Mouse (Mus musculus): ENCODE results near the gene Gm17334. TPM values are rescaled to one million over a fixed set of nuclear protein-coding genes. Genes with fewer than 3 reads are reported as not detected.

Gene Gm17334
- 0.19 TPM in 1 of 2 replicates, not detected in the other for polyA plus RNA-seq (2015; fragmentation: Nextera tagmentation; extraction: Ambion mirVana)

DNA sequence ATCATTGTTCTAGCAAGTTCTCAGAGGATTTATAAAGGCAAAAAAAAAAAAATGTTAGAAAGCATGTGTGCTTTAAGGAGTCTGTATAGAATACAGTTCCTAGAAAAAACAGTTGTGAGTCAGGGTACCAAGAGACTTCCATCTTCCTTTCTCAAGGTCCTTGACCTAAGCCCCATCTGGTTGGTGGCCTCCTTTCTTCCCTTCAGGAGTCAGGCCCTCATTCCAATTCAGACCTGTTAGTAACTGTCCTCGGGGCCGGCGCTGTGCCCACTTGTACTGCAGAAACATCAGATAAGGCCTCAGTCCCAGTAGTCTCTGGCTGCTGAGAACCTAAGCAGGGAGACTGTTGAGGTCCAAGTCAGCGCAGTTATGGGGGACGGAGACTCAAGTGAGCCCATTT, at the start of gene Gm17334:
Gene Gm17334 (minus strand): TSS at position 101 of the 400 bp plus-strand sequence.
- WGBS (ENCODE audit: insufficient replicate concordance): 63% methylated on average over 5 of the region's 5 CpGs
- Histone ChIP-seq H3K36me3 (ENCODE audit: control insufficient read depth, insufficient read depth) (peaks cover 5% of the 10 kb centered on the region), H3K27ac (ENCODE audit: low read length) (no peak within 1 kb of the TSS), H3K9ac (ENCODE audit: low read depth, low read length) (no peak within 1 kb of the TSS), H3K4me1 (ENCODE audit: control insufficient read depth, low read depth, low read length) (peaks cover 11% of the 10 kb centered on the region), H3K4me3 (ENCODE audit: low read depth, low read length) (no peak within 1 kb of the TSS), H3K27me3 (ENCODE audit: control insufficient read depth, insufficient read depth, low read depth, low read length) (peaks cover 18% of the 10 kb centered on the region), H3K4me2 (ENCODE audit: low read depth, low read length) (no peak within 1 kb of the TSS), H3K9me3 (replicated peaks; ENCODE audit: control insufficient read depth, low read length) (no peaks in the 10 kb centered on the region)
- no peak for ATAC-seq (ENCODE audit: low read depth)

- Histone ChIP-seq H3K36me3 (ENCODE audit: control insufficient read depth, insufficient read depth) (no peaks in the 10 kb centered on the region), H3K4me3 (ENCODE audit: low read depth, low read length) (no peak overlapping the region), H3K4me2 (ENCODE audit: low read depth, low read length) (no peak overlapping the region), H3K27me3 (ENCODE audit: control insufficient read depth, insufficient read depth, low read depth, low read length) (no peaks in the 10 kb centered on the region), H3K4me1 (ENCODE audit: control insufficient read depth, low read depth, low read length) (no peaks in the 10 kb centered on the region), H3K9me3 (replicated peaks; ENCODE audit: control insufficient read depth, low read length) (no peaks in the 10 kb centered on the region), H3K9ac (ENCODE audit: low read depth, low read length) (no peak overlapping the region), H3K27ac (ENCODE audit: low read length) (no peak overlapping the region)
- 68% methylated on average over 3 of the region's 3 CpGs for WGBS (ENCODE audit: insufficient replicate concordance)
- ATAC-seq (ENCODE audit: low read depth): no peak
Observed at GRCm38 (mm10) chr11:53821945-53822338, 49.0 kb upstream of the Gm17334 start.

GRCm38 (mm10) chr11:53821230-53821944, 48.4 kb upstream of the Gm17334 start:
- ATAC-seq (ENCODE audit: low read depth): no peak
- Histone ChIP-seq H3K4me3 (ENCODE audit: low read depth, low read length) (no peak overlapping the region), H3K9me3 (replicated peaks; ENCODE audit: control insufficient read depth, low read length) (no peaks in the 10 kb centered on the region), H3K27me3 (ENCODE audit: control insufficient read depth, insufficient read depth, low read depth, low read length) (no peaks in the 10 kb centered on the region), H3K36me3 (ENCODE audit: control insufficient read depth, insufficient read depth) (no peaks in the 10 kb centered on the region), H3K27ac (ENCODE audit: low read length) (no peak overlapping the region), H3K4me1 (ENCODE audit: control insufficient read depth, low read depth, low read length) (no peaks in the 10 kb centered on the region), H3K4me2 (ENCODE audit: low read depth, low read length) (no peak overlapping the region), H3K9ac (ENCODE audit: low read depth, low read length) (no peak overlapping the region)
- WGBS (ENCODE audit: insufficient replicate concordance): 61% methylated on average over 11 of the region's 11 CpGs

GRCm38 (mm10) chr11:53820516-53821170, 47.7 kb upstream of the Gm17334 start:
- H3K4me1 ChIP-seq (ENCODE audit: control insufficient read depth, low read depth, low read length): no peaks in the 10 kb centered on the region
- H3K9me3 ChIP-seq (replicated peaks; ENCODE audit: control insufficient read depth, low read length): no peaks in the 10 kb centered on the region
- no peaks in the 10 kb centered on the region for H3K27me3 ChIP-seq (ENCODE audit: control insufficient read depth, insufficient read depth, low read depth, low read length)
- no peaks in the 10 kb centered on the region for H3K36me3 ChIP-seq (ENCODE audit: control insufficient read depth, insufficient read depth)
- WGBS (ENCODE audit: insufficient replicate concordance): 46% methylated on average over 13 of the region's 13 CpGs
- H3K4me3 ChIP-seq (ENCODE audit: low read depth, low read length): no peak overlapping the region
- no peak overlapping the region for H3K27ac ChIP-seq (ENCODE audit: low read length)
- no peak for ATAC-seq (ENCODE audit: low read depth)
- no peak overlapping the region for H3K4me2 ChIP-seq (ENCODE audit: low read depth, low read length)
- no peak overlapping the region for H3K9ac ChIP-seq (ENCODE audit: low read depth, low read length)

- no peak for ATAC-seq (ENCODE audit: low read depth)
- Histone ChIP-seq H3K9ac (ENCODE audit: low read depth, low read length) (no peak overlapping the region), H3K27ac (ENCODE audit: low read length) (no peak overlapping the region), H3K4me1 (ENCODE audit: control insufficient read depth, low read depth, low read length) (no peaks in the 10 kb centered on the region), H3K4me2 (ENCODE audit: low read depth, low read length) (no peak overlapping the region), H3K4me3 (ENCODE audit: low read depth, low read length) (no peak overlapping the region), H3K27me3 (ENCODE audit: control insufficient read depth, insufficient read depth, low read depth, low read length) (no peaks in the 10 kb centered on the region), H3K9me3 (replicated peaks; ENCODE audit: control insufficient read depth, low read length) (no peaks in the 10 kb centered on the region), H3K36me3 (ENCODE audit: control insufficient read depth, insufficient read depth) (no peaks in the 10 kb centered on the region)
- WGBS (ENCODE audit: insufficient replicate concordance): 78% methylated on average over 6 of the region's 6 CpGs
Observed at GRCm38 (mm10) chr11:53819511-53819910, 46.5 kb upstream of the Gm17334 start.

GRCm38 (mm10) chr11:53818794-53819193, 45.8 kb upstream of the Gm17334 start:
- WGBS (ENCODE audit: insufficient replicate concordance): 34% methylated on average over 6 of the region's 6 CpGs
- Histone ChIP-seq H3K27ac (ENCODE audit: low read length) (no peak overlapping the region), H3K4me3 (ENCODE audit: low read depth, low read length) (no peak overlapping the region), H3K4me2 (ENCODE audit: low read depth, low read length) (no peak overlapping the region), H3K36me3 (ENCODE audit: control insufficient read depth, insufficient read depth) (no peaks in the 10 kb centered on the region), H3K4me1 (ENCODE audit: control insufficient read depth, low read depth, low read length) (no peaks in the 10 kb centered on the region), H3K9me3 (replicated peaks; ENCODE audit: control insufficient read depth, low read length) (no peaks in the 10 kb centered on the region), H3K27me3 (ENCODE audit: control insufficient read depth, insufficient read depth, low read depth, low read length) (no peaks in the 10 kb centered on the region), H3K9ac (ENCODE audit: low read depth, low read length) (no peak overlapping the region)
- no peak for ATAC-seq (ENCODE audit: low read depth)

- WGBS (ENCODE audit: insufficient replicate concordance): 75% methylated on average over 5 of the region's 5 CpGs
- ATAC-seq (ENCODE audit: low read depth): no peak
- H3K4me1 ChIP-seq (ENCODE audit: control insufficient read depth, low read depth, low read length): no peaks in the 10 kb centered on the region
- H3K27me3 ChIP-seq (ENCODE audit: control insufficient read depth, insufficient read depth, low read depth, low read length): no peaks in the 10 kb centered on the region
- H3K4me3 ChIP-seq (ENCODE audit: low read depth, low read length): no peak overlapping the region
- no peak overlapping the region for H3K9ac ChIP-seq (ENCODE audit: low read depth, low read length)
- no peak overlapping the region for H3K4me2 ChIP-seq (ENCODE audit: low read depth, low read length)
- no peaks in the 10 kb centered on the region for H3K9me3 ChIP-seq (replicated peaks; ENCODE audit: control insufficient read depth, low read length)
- H3K36me3 ChIP-seq (ENCODE audit: control insufficient read depth, insufficient read depth): no peaks in the 10 kb centered on the region
- H3K27ac ChIP-seq (ENCODE audit: low read length): no peak overlapping the region
Observed at GRCm38 (mm10) chr11:53816841-53817375, 43.9 kb upstream of the Gm17334 start.

- H3K9me3 ChIP-seq (replicated peaks; ENCODE audit: control insufficient read depth, low read length): no peaks in the 10 kb centered on the region
- ATAC-seq (ENCODE audit: low read depth): no peak
- no peak overlapping the region for H3K27ac ChIP-seq (ENCODE audit: low read length)
- H3K36me3 ChIP-seq (ENCODE audit: control insufficient read depth, insufficient read depth): no peaks in the 10 kb centered on the region
- H3K4me1 ChIP-seq (ENCODE audit: control insufficient read depth, low read depth, low read length): no peaks in the 10 kb centered on the region
- no peak overlapping the region for H3K9ac ChIP-seq (ENCODE audit: low read depth, low read length)
- 38% methylated on average over 3 of the region's 3 CpGs for WGBS (ENCODE audit: insufficient replicate concordance)
- no peaks in the 10 kb centered on the region for H3K27me3 ChIP-seq (ENCODE audit: control insufficient read depth, insufficient read depth, low read depth, low read length)
- no peak overlapping the region for H3K4me2 ChIP-seq (ENCODE audit: low read depth, low read length)
- no peak overlapping the region for H3K4me3 ChIP-seq (ENCODE audit: low read depth, low read length)
Observed at GRCm38 (mm10) chr11:53814810-53815209, 41.8 kb upstream of the Gm17334 start.

Data from liver, embryonic 16.5 days (tissue).